Mouse (Mus musculus): Measurements from ENCODE around the gene Ctsz. TPM values are rescaled to one million over a fixed set of nuclear protein-coding genes. Genes with fewer than 3 reads are reported as not detected.

Ctsz gene
- polyA plus RNA-seq, 1 experiment from 2014 or later: 178 TPM

DNA sequence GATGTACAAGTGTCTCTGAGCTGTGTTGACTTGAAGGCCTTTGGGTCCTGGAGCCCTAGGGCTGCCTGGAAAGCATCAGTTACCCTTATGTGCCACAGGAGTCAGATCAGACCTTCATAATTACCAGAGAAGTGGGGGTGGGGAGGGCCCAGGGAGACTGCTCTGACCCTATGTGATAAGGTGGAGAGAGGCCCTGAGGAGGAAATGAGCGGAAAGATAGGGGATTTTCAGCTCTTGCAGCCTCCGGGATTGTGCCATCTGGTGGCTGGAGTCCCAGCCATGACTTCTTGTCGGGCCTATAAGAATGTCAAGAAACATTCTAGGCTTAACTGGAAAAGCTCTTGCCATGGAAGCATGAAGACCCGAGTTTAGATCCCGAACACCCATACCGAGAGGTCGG, 14.8 kb upstream of the Ctsz start:
- WGBS (ENCODE audit: insufficient replicate concordance): 50% methylated on average over 7 of the region's 7 CpGs
- DNase-seq (peak; percentile 76), ATAC-seq (peak; percentile 97)
- no peaks in the 10 kb centered on the region for H3K9me3 ChIP-seq (ENCODE audit: low read length)
- H3K4me2 ChIP-seq (ENCODE audit: low read depth, low read length): peak overlapping the region; percentile 51
- peak overlapping the region; percentile 62; the same call in 1 of the 2 replicates for H3K27ac ChIP-seq (ENCODE audit: low read depth)
- no peaks in the 10 kb centered on the region for H3K36me3 ChIP-seq (replicated peaks; ENCODE audit: insufficient read depth, low read length)
- H3K9ac ChIP-seq (replicated peaks): no peak overlapping the region
- H3K4me3 ChIP-seq (ENCODE audit: low read depth, low read length): no peak overlapping the region
- no peaks in the 10 kb centered on the region for H3K27me3 ChIP-seq (ENCODE audit: insufficient read depth, low read length)
- TF ChIP-seq EP300 (IDR thresholded peaks at IDR 0.05; ENCODE audit: low read depth): peak; percentile 93
- TF ChIP-seq CTCF (IDR thresholded peaks at IDR 0.05; ENCODE audit: low read depth): peak; percentile 77
- peaks cover 11% of the 10 kb centered on the region for H3K4me1 ChIP-seq (ENCODE audit: insufficient read depth)

- H3K27ac ChIP-seq (ENCODE audit: low read depth): no peak within 1 kb of the TSS
Measured at GRCm38 (mm10) chr2:174450353-174450752, 11.5 kb upstream of the Ctsz start, which contains the start of gene Tubb1. Tubb1 (plus strand) TSS chr2:174450695.

GRCm38 (mm10) chr2:174448405-174448804, 9.6 kb upstream of the Ctsz start:
- Histone ChIP-seq H3K4me3 (ENCODE audit: low read depth, low read length) (no peak overlapping the region), H3K27ac (ENCODE audit: low read depth) (no peak overlapping the region), H3K9ac (replicated peaks) (no peak overlapping the region), H3K4me1 (ENCODE audit: insufficient read depth) (peaks cover 11% of the 10 kb centered on the region), H3K4me2 (ENCODE audit: low read depth, low read length) (no peak overlapping the region), H3K36me3 (replicated peaks; ENCODE audit: insufficient read depth, low read length) (no peaks in the 10 kb centered on the region), H3K9me3 (ENCODE audit: low read length) (no peaks in the 10 kb centered on the region), H3K27me3 (ENCODE audit: insufficient read depth, low read length) (no peaks in the 10 kb centered on the region)
- ATAC-seq (no peak), DNase-seq (no peak)
- 83% methylated on average over 4 of the region's 4 CpGs for WGBS (ENCODE audit: insufficient replicate concordance)
- no peak for TF ChIP-seq CTCF (IDR thresholded peaks at IDR 0.05; ENCODE audit: low read depth)
- no peak for TF ChIP-seq EP300 (IDR thresholded peaks at IDR 0.05; ENCODE audit: low read depth)

More at GRCm38 (mm10) chr2:174450353-174450752, 11.5 kb upstream of the Ctsz start, which contains the start of gene Tubb1:
- TF ChIP-seq EP300 (IDR thresholded peaks at IDR 0.05; ENCODE audit: low read depth) (no peak), CTCF (IDR thresholded peaks at IDR 0.05; ENCODE audit: low read depth) (no peak)
- peak; percentile 16; the same call in 1 of the 2 replicates for ATAC-seq
- WGBS (ENCODE audit: insufficient replicate concordance): 49% methylated on average over 4 of the region's 4 CpGs
- Histone ChIP-seq H3K4me1 (ENCODE audit: insufficient read depth) (peaks cover 11% of the 10 kb centered on the region), H3K27me3 (ENCODE audit: insufficient read depth, low read length) (no peaks in the 10 kb centered on the region), H3K9ac (replicated peaks) (0 out of 2 replicates have a peak within 1 kb of the TSS, but pooled peaks have one; percentile 11), H3K4me3 (ENCODE audit: low read depth, low read length) (no peak within 1 kb of the TSS), H3K4me2 (ENCODE audit: low read depth, low read length) (no peak within 1 kb of the TSS), H3K36me3 (replicated peaks; ENCODE audit: insufficient read depth, low read length) (no peaks in the 10 kb centered on the region), H3K9me3 (ENCODE audit: low read length) (no peaks in the 10 kb centered on the region)
- DNase-seq: no peak

GRCm38 (mm10) chr2:174446905-174447304, 8.1 kb upstream of the Ctsz start:
- H3K4me2 ChIP-seq (ENCODE audit: low read depth, low read length): no peak overlapping the region
- H3K9ac ChIP-seq (replicated peaks): no peak overlapping the region
- 65% methylated on average over 8 of the region's 8 CpGs for WGBS (ENCODE audit: insufficient replicate concordance)
- no peaks in the 10 kb centered on the region for H3K9me3 ChIP-seq (ENCODE audit: low read length)
- no peak for ATAC-seq
- H3K27ac ChIP-seq (ENCODE audit: low read depth): no peak overlapping the region
- no peak overlapping the region for H3K4me3 ChIP-seq (ENCODE audit: low read depth, low read length)
- DNase-seq: no peak
- peaks cover 9% of the 10 kb centered on the region for H3K4me1 ChIP-seq (ENCODE audit: insufficient read depth)
- TF ChIP-seq EP300 (IDR thresholded peaks at IDR 0.05; ENCODE audit: low read depth): no peak
- TF ChIP-seq CTCF (IDR thresholded peaks at IDR 0.05; ENCODE audit: low read depth): no peak
- no peaks in the 10 kb centered on the region for H3K36me3 ChIP-seq (replicated peaks; ENCODE audit: insufficient read depth, low read length)
- no peaks in the 10 kb centered on the region for H3K27me3 ChIP-seq (ENCODE audit: insufficient read depth, low read length)

DNA sequence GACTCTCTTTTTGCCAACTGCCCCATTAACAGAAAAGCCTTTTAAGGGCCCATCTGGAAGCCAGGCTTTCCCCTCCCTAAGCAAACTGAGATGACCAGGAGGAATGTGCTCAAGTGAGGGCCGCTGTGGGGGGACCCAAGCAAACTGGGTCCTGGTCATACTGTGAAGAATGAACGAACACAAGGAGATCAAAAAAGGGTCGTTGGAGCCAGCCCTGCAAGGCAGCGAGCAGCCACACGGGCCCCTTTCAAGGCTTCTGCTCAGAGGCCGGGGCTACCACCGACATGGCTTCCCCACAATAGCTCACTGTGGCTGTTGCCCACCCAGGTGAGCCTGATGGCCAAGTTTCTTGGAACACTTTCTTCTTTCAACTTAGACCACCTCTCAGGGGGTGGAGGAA, 7.7 kb upstream of the Ctsz start:
- Histone ChIP-seq H3K4me2 (ENCODE audit: low read depth, low read length) (no peak overlapping the region), H3K4me1 (ENCODE audit: insufficient read depth) (peaks cover 7% of the 10 kb centered on the region), H3K9ac (replicated peaks) (no peak overlapping the region), H3K27ac (ENCODE audit: low read depth) (no peak overlapping the region), H3K36me3 (replicated peaks; ENCODE audit: insufficient read depth, low read length) (no peaks in the 10 kb centered on the region), H3K27me3 (ENCODE audit: insufficient read depth, low read length) (no peaks in the 10 kb centered on the region), H3K4me3 (ENCODE audit: low read depth, low read length) (no peak overlapping the region), H3K9me3 (ENCODE audit: low read length) (no peaks in the 10 kb centered on the region)
- 52% methylated on average over 7 of the region's 7 CpGs for WGBS (ENCODE audit: insufficient replicate concordance)
- DNase-seq (no peak), ATAC-seq (no peak)
- TF ChIP-seq EP300 (IDR thresholded peaks at IDR 0.05; ENCODE audit: low read depth): no peak
- no peak for TF ChIP-seq CTCF (IDR thresholded peaks at IDR 0.05; ENCODE audit: low read depth)

- 65% methylated on average over 6 of the region's 6 CpGs for WGBS (ENCODE audit: insufficient replicate concordance)
- H3K4me1 ChIP-seq (ENCODE audit: insufficient read depth): peaks cover 1% of the 10 kb centered on the region
- TF ChIP-seq CTCF (IDR thresholded peaks at IDR 0.05; ENCODE audit: low read depth) (no peak), EP300 (IDR thresholded peaks at IDR 0.05; ENCODE audit: low read depth) (no peak)
Measured at GRCm38 (mm10) chr2:174445018-174445417, 6.2 kb upstream of the Ctsz start.

More at GRCm38 (mm10) chr2:174445018-174445417, 6.2 kb upstream of the Ctsz start:
- Histone ChIP-seq H3K27me3 (ENCODE audit: insufficient read depth, low read length) (no peaks in the 10 kb centered on the region), H3K4me3 (ENCODE audit: low read depth, low read length) (no peak overlapping the region), H3K27ac (ENCODE audit: low read depth) (no peak overlapping the region), H3K9me3 (ENCODE audit: low read length) (no peaks in the 10 kb centered on the region), H3K4me2 (ENCODE audit: low read depth, low read length) (no peak overlapping the region), H3K36me3 (replicated peaks; ENCODE audit: insufficient read depth, low read length) (no peaks in the 10 kb centered on the region), H3K9ac (replicated peaks) (no peak overlapping the region)
- no peak for ATAC-seq
- DNase-seq: no peak

Measured in liver, postnatal 0 days (tissue).